Mouse (Mus musculus) lung, embryonic 14.5 days (tissue): ENCODE results near the gene Ptprm. TPM values are rescaled to one million over a fixed set of nuclear protein-coding genes. Genes with fewer than 3 reads are reported as not detected.

Experiments used
- ATAC-seq: fragments of 200-750 bp; cut with Nextera tagmentation; 2 replicates; pipeline ENCODE4 v1.8.0; 2017; ENCODE audit warnings: mild to moderate bottlenecking, moderate TSS enrichment, moderate library complexity; ENCODE audit not compliant: insufficient read depth
- DNase-seq: peaks from one replicate; pipeline ENCODE4 v3.0.0-alpha.2; 2015
- H3K27ac ChIP-seq: fragments of 300-500 bp; sonication (generic); 2 replicates; pipeline ENCODE4 v1.5.1; 2014; ENCODE audit warnings: low read depth, mild to moderate bottlenecking, moderate library complexity
- H3K27me3 ChIP-seq: fragments of 300-500 bp; sonication (generic); 2 replicates; pipeline ENCODE4 v1.6.1; 2014; ENCODE audit warnings: low read length, control low read depth; ENCODE audit not compliant: insufficient read depth
- H3K36me3 ChIP-seq: fragments of 300-500 bp; sonication (generic); 2 replicates; pipeline ENCODE4 v1.6.1; 2014; ENCODE audit warnings: control low read depth; ENCODE audit not compliant: insufficient read depth
- H3K4me1 ChIP-seq: fragments of 300-500 bp; sonication (generic); 2 replicates; pipeline ENCODE4 v1.6.1; 2014; ENCODE audit warnings: antibody characterized with exemption, control low read depth; ENCODE audit not compliant: insufficient read depth
- H3K4me2 ChIP-seq: fragments of 300-500 bp; sonication (generic); 2 replicates; pipeline ENCODE4 v1.6.1; 2014; ENCODE audit warnings: mild to moderate bottlenecking
- H3K4me3 ChIP-seq: fragments of 300-500 bp; sonication (generic); 2 replicates; pipeline ENCODE4 v1.5.1; 2014; ENCODE audit warnings: low read depth, low read length
- H3K9ac ChIP-seq: fragments of 300-500 bp; sonication (generic); 2 replicates; pipeline ENCODE4 v1.6.1; 2014
- H3K9me3 ChIP-seq: fragments of 300-500 bp; sonication (generic); 2 replicates; pipeline ENCODE4 v1.6.1; 2016; ENCODE audit warnings: low read depth, low read length, control low read depth
- CTCF ChIP-seq: IDR thresholded peaks from 2 replicates; pipeline ENCODE4 v1.5.1; 2016; ENCODE audit warnings: antibody characterized with exemption, low read depth
- WGBS: fragments of 180-500 bp; shearing (Covaris S2); extraction: QIAGEN DNeasy Blood & Tissue Kit; methylation state at CpG from one replicate; pipeline ENCODE4 v1.1.7; 2014; 5-methylcytosine and 5-hydroxymethylcytosine counted together
- polyA plus RNA-seq: library from polyadenylated mRNA; unstranded; fragments of >200 nt; fragmentation: Nextera tagmentation; extraction: Ambion mirVana; gene quantifications from 2 replicates; pipeline ENCODE4 v1.2.1, GENCODE M21; 2014

Gene Ptprm
- polyA plus RNA-seq, 1 experiment from 2014 or later, result 45.4 TPM

- Histone ChIP-seq H3K27ac (no peak overlapping the region), H3K9ac (no peak overlapping the region), H3K27me3 (no peaks in the 10 kb centered on the region), H3K4me3 (no peak overlapping the region), H3K4me2 (no peak overlapping the region), H3K36me3 (no peaks in the 10 kb centered on the region), H3K4me1 (no peaks in the 10 kb centered on the region), H3K9me3 (no peaks in the 10 kb centered on the region)
- no peak for ATAC-seq
- TF ChIP-seq CTCF, result no peak
- no peak for DNase-seq
- WGBS, result 71% methylated on average over 6 of the region's 6 CpGs
These were observed 540.5 kb downstream of the Ptprm start for GRCm38 (mm10) chr17:66813786-66814185.

GRCm38 (mm10) chr17:66813346-66813745 lies 540.9 kb downstream of the Ptprm start:
- no peak for DNase-seq
- H3K4me3 ChIP-seq, result no peak overlapping the region
- H3K27me3 ChIP-seq, result no peaks in the 10 kb centered on the region
- no peak overlapping the region for H3K4me2 ChIP-seq
- H3K27ac ChIP-seq, result no peak overlapping the region
- ATAC-seq, result no peak
- WGBS, result 78% methylated on average over 10 of the region's 10 CpGs
- no peak overlapping the region for H3K9ac ChIP-seq
- no peaks in the 10 kb centered on the region for H3K4me1 ChIP-seq
- no peak for TF ChIP-seq CTCF
- no peaks in the 10 kb centered on the region for H3K36me3 ChIP-seq
- no peaks in the 10 kb centered on the region for H3K9me3 ChIP-seq

- DNase-seq, result peak; percentile 9
- Histone ChIP-seq H3K4me3 (no peak overlapping the region), H3K9me3 (no peaks in the 10 kb centered on the region), H3K27me3 (no peaks in the 10 kb centered on the region), H3K36me3 (no peaks in the 10 kb centered on the region), H3K4me1 (no peaks in the 10 kb centered on the region), H3K27ac (no peak overlapping the region), H3K9ac (no peak overlapping the region), H3K4me2 (no peak overlapping the region)
- WGBS, result 72% methylated on average over 5 of the region's 5 CpGs
- no peak for ATAC-seq
- no peak for TF ChIP-seq CTCF
These were observed 544.5 kb downstream of the Ptprm start for GRCm38 (mm10) chr17:66809786-66810185.

- no peaks in the 10 kb centered on the region for H3K4me1 ChIP-seq
- H3K27me3 ChIP-seq, result no peaks in the 10 kb centered on the region
- H3K9me3 ChIP-seq, result no peaks in the 10 kb centered on the region
- H3K4me2 ChIP-seq, result no peak overlapping the region
- no peak overlapping the region for H3K9ac ChIP-seq
- no peak overlapping the region for H3K4me3 ChIP-seq
- DNase-seq (peak; percentile 41), ATAC-seq (no peak)
- H3K36me3 ChIP-seq, result no peaks in the 10 kb centered on the region
- 62% methylated on average over 8 of the region's 8 CpGs for WGBS
- H3K27ac ChIP-seq, result no peak overlapping the region
- no peak for TF ChIP-seq CTCF
These were observed 546.1 kb downstream of the Ptprm start for GRCm38 (mm10) chr17:66808186-66808585.

- Histone ChIP-seq H3K27ac (no peak overlapping the region), H3K4me2 (no peak overlapping the region), H3K36me3 (no peaks in the 10 kb centered on the region), H3K4me3 (no peak overlapping the region), H3K4me1 (no peaks in the 10 kb centered on the region), H3K27me3 (no peaks in the 10 kb centered on the region), H3K9ac (no peak overlapping the region), H3K9me3 (no peaks in the 10 kb centered on the region)
- ATAC-seq, result no peak
- 31% methylated on average over 10 of the region's 10 CpGs for WGBS
- DNase-seq, result peak; percentile 22
- TF ChIP-seq CTCF, result no peak
These were observed 552.2 kb downstream of the Ptprm start for GRCm38 (mm10) chr17:66801831-66802687.

GRCm38 (mm10) chr17:66800231-66800630 lies 554.0 kb downstream of the Ptprm start:
- no peak overlapping the region for H3K4me2 ChIP-seq
- H3K36me3 ChIP-seq, result no peaks in the 10 kb centered on the region
- H3K9me3 ChIP-seq, result no peaks in the 10 kb centered on the region
- no peaks in the 10 kb centered on the region for H3K27me3 ChIP-seq
- TF ChIP-seq CTCF, result no peak
- H3K9ac ChIP-seq, result no peak overlapping the region
- WGBS, result 64% methylated on average over 6 of the region's 6 CpGs
- no peaks in the 10 kb centered on the region for H3K4me1 ChIP-seq
- H3K27ac ChIP-seq, result no peak overlapping the region
- no peak overlapping the region for H3K4me3 ChIP-seq
- DNase-seq (no peak), ATAC-seq (no peak)

GRCm38 (mm10) chr17:66786166-66786565 lies 568.1 kb downstream of the Ptprm start:
- H3K4me2 ChIP-seq, result no peak overlapping the region
- H3K36me3 ChIP-seq, result no peaks in the 10 kb centered on the region
- ATAC-seq (no peak), DNase-seq (no peak)
- WGBS, result 45% methylated on average over 12 of the region's 12 CpGs
- H3K9ac ChIP-seq, result no peak overlapping the region
- no peak overlapping the region for H3K27ac ChIP-seq
- no peaks in the 10 kb centered on the region for H3K4me1 ChIP-seq
- TF ChIP-seq CTCF, result no peak
- H3K9me3 ChIP-seq, result no peaks in the 10 kb centered on the region
- H3K4me3 ChIP-seq, result no peak overlapping the region
- no peaks in the 10 kb centered on the region for H3K27me3 ChIP-seq
